Mouse (Mus musculus) heart, adult 18-20 months (tissue): ENCODE data around the gene Cenpp. TPM values are rescaled to one million over a fixed set of nuclear protein-coding genes. Genes with fewer than 3 reads are reported as not detected.
A peak's percentile ranks its signal among the peaks of the same experiment; 100 is the strongest.

ENCODE experiments used
- DNase-seq, 2 experiments: peaks; one replicate each; pipeline ENCODE4 v3.0.0; 2021 to 2022; ENCODE audit warnings: mixed read lengths in 1 of 2
- total RNA-seq, 2 experiments: library from RNA; stranded (reverse); gene quantifications; 2 replicates each; pipeline ENCODE4 v1.2.3; 2021

Cenpp gene
- total RNA-seq, 2 experiments from 2014 or later = 2.4 to 2.8 TPM

GRCm38 (mm10) chr13:49461458-49462132 lies 191.0 kb downstream of the Cenpp start:
- peak; percentile 57 to 67 for DNase-seq

- peak in 1 of 2 experiments; percentile 72 for DNase-seq
Observed at GRCm38 (mm10) chr13:49460692-49461414, 191.7 kb downstream of the Cenpp start.

- DNase-seq = peak; percentile 53 to 74
Observed at GRCm38 (mm10) chr13:49460276-49460675, 192.3 kb downstream of the Cenpp start.

- DNase-seq = peak; percentile 88 to 92
Observed at GRCm38 (mm10) chr13:49449318-49449749, 203.3 kb downstream of the Cenpp start.

GRCm38 (mm10) chr13:49444451-49444850 lies 208.1 kb downstream of the Cenpp start:
- no peak for DNase-seq

GRCm38 (mm10) chr13:49436170-49436569 lies 216.4 kb downstream of the Cenpp start:
- no peak for DNase-seq

- DNase-seq = no peak
Observed at GRCm38 (mm10) chr13:49435745-49436144, 216.8 kb downstream of the Cenpp start.

GRCm38 (mm10) chr13:49433268-49434029 lies 219.1 kb downstream of the Cenpp start:
- DNase-seq = no peak

- no peak for DNase-seq
Observed at GRCm38 (mm10) chr13:49430529-49430928, 222.1 kb downstream of the Cenpp start.

GRCm38 (mm10) chr13:49428042-49428675 lies 224.4 kb downstream of the Cenpp start:
- DNase-seq = peak in 1 of 2 experiments; percentile 38

- no peak for DNase-seq
Observed at GRCm38 (mm10) chr13:49426736-49427135, 225.8 kb downstream of the Cenpp start.

GRCm38 (mm10) chr13:49421959-49422358 lies 230.6 kb downstream of the Cenpp start:
- DNase-seq = no peak

GRCm38 (mm10) chr13:49421606-49421917 lies 231.0 kb downstream of the Cenpp start:
- DNase-seq = peak in 1 of 2 experiments; percentile 37

- peak; percentile 98 to 99 for DNase-seq
Observed at GRCm38 (mm10) chr13:49420754-49421605, 231.6 kb downstream of the Cenpp start, which contains the start of gene Ippk. Gene Ippk, plus strand, starts transcription at chr13:49421249.

Other genes starting within 250 kb of the Cenpp start
- 1 to 10 TPM; 7.0 to 7.4 TPM for gene Ippk, start 231.5 kb downstream of the Cenpp start, total RNA-seq
- gene Tes3-ps, start 159.5 kb downstream of the Cenpp start, total RNA-seq = 1 to 10 TPM; 1.3 to 1.5 TPM
- gene Ecm2, start 148.0 kb downstream of the Cenpp start, total RNA-seq = 10 to 100 TPM; 13.2 to 15.1 TPM
- 10 to 100 TPM; 13.3 to 16.9 TPM for gene Aspn, start 108.3 kb downstream of the Cenpp start, total RNA-seq
- 1 to 10 TPM; 1.1 to 1.3 TPM for gene Omd, start 70.3 kb downstream of the Cenpp start, total RNA-seq
- gene Ogn, start 44.7 kb downstream of the Cenpp start, total RNA-seq = 10 to 100 TPM; 65.6 to 70.9 TPM
- 10 to 100 TPM; 20.7 to 21.4 TPM for gene Nol8, start 293 bp upstream of the Cenpp start, total RNA-seq
- gene Iars, start 29.3 kb upstream of the Cenpp start, total RNA-seq = 10 to 100 TPM; 61.4 to 65.1 TPM
- under 1 TPM; 0.10 to 0.49 TPM for gene Gm30302, start 146.2 kb upstream of the Cenpp start, total RNA-seq